Mouse (Mus musculus) left cerebral cortex, adult 18-20 months (tissue): ENCODE measurements at regions not wholly inside any gene's neighbourhood (a gene's known extent, or its start where the extent isn't known, plus 50 kb on each side); places are given as distances from the start of the nearest gene placed in this dataset.

Experiments used
- DNase-seq, 2 experiments: peaks; one replicate each; pipeline ENCODE4 v3.0.0; 2021 to 2022; ENCODE audit warnings: low spot score in 2 of 2, mixed read lengths in 1 of 2

GRCm38 (mm10) chr7:88185120-88185796, 92.6 kb upstream of the Ctsc start:
- no peak for DNase-seq

GRCm38 (mm10) chr7:88187555-88187954, 90.3 kb upstream of the Ctsc start:
- DNase-seq = no peak

- no peak for DNase-seq
Observed at GRCm38 (mm10) chr7:88192771-88193170, 85.1 kb upstream of the Ctsc start.

GRCm38 (mm10) chr7:88199043-88199442, 78.8 kb upstream of the Ctsc start:
- DNase-seq = no peak

- DNase-seq = peak in 1 of 2 experiments; percentile 27
Observed at GRCm38 (mm10) chr7:88199929-88200538, 77.9 kb upstream of the Ctsc start.

GRCm38 (mm10) chr7:88201658-88202364, 76.1 kb upstream of the Ctsc start:
- no peak for DNase-seq

GRCm38 (mm10) chr7:88206223-88206827, 71.6 kb upstream of the Ctsc start:
- DNase-seq = no peak

- DNase-seq = peak; percentile 29 to 39
Observed at GRCm38 (mm10) chr7:88206914-88207710, 70.8 kb upstream of the Ctsc start.

GRCm38 (mm10) chr7:88214713-88215198, 63.1 kb upstream of the Ctsc start:
- no peak for DNase-seq

- DNase-seq = no peak
Observed at GRCm38 (mm10) chr7:88215425-88215824, 62.5 kb upstream of the Ctsc start.

GRCm38 (mm10) chr7:88222141-88222540, 55.7 kb upstream of the Ctsc start:
- no peak for DNase-seq

GRCm38 (mm10) chr7:88225800-88226199, 52.1 kb upstream of the Ctsc start:
- DNase-seq = no peak
